Mouse (Mus musculus) kidney, postnatal 0 days (tissue): ENCODE data around the gene Trim12c. TPM values are rescaled to one million over a fixed set of nuclear protein-coding genes. Genes with fewer than 3 reads are reported as not detected.

ENCODE experiments used
- ATAC-seq: fragments of 200-750 bp; cut with Nextera tagmentation; replicated peaks from 2 replicates; pipeline ENCODE4 v1.8.0; 2017; ENCODE audit warnings: low read depth, moderate number of reproducible peaks, moderate TSS enrichment, moderate library complexity; ENCODE audit not compliant: low FRiP score
- DNase-seq: peaks from one replicate; pipeline ENCODE4 v3.0.0-alpha.2; 2016; ENCODE audit warnings: low spot score
- H3K27ac ChIP-seq: fragments of 300-500 bp; sonication (generic); 2 replicates; pipeline ENCODE4 v1.5.1; 2014; ENCODE audit warnings: mild to moderate bottlenecking
- H3K27me3 ChIP-seq: fragments of 300-500 bp; sonication (generic); 2 replicates; pipeline ENCODE4 v1.6.1; 2014; ENCODE audit warnings: low read length, mixed read lengths; ENCODE audit not compliant: insufficient read depth
- H3K36me3 ChIP-seq: fragments of 300-500 bp; sonication (generic); 2 replicates; pipeline ENCODE4 v1.6.1; 2014; ENCODE audit warnings: low read length, mixed read lengths; ENCODE audit not compliant: insufficient read depth
- H3K4me1 ChIP-seq: fragments of 300-500 bp; sonication (generic); replicated peaks from 2 replicates; pipeline ENCODE4 v1.6.1; 2014; ENCODE audit warnings: antibody characterized with exemption, low read length, mixed read lengths; ENCODE audit not compliant: insufficient read depth
- H3K4me2 ChIP-seq: fragments of 300-500 bp; sonication (generic); 2 replicates; pipeline ENCODE4 v1.6.1; 2014; ENCODE audit warnings: mild to moderate bottlenecking, low read length, moderate library complexity, mixed read lengths
- H3K4me3 ChIP-seq: fragments of 300-500 bp; sonication (generic); replicated peaks from 2 replicates; pipeline ENCODE4 v1.5.1; 2014; ENCODE audit warnings: low read depth, low read length
- H3K9ac ChIP-seq: fragments of 300-500 bp; sonication (generic); 2 replicates; pipeline ENCODE4 v1.6.1; 2014; ENCODE audit warnings: low read depth, low read length
- H3K9me3 ChIP-seq: fragments of 300-500 bp; sonication (generic); replicated peaks from 2 replicates; pipeline ENCODE4 v1.6.1; 2016; ENCODE audit warnings: low read length, inconsistent platforms, mixed read lengths
- CTCF ChIP-seq: IDR thresholded peaks from 2 replicates; pipeline ENCODE4 v1.5.1; 2016; ENCODE audit warnings: antibody characterized with exemption, low read depth, mild to moderate bottlenecking, moderate library complexity
- WGBS: fragments of 180-500 bp; shearing (Covaris S2); extraction: QIAGEN DNeasy Blood & Tissue Kit; methylation state at CpG from one replicate; pipeline ENCODE4 v1.1.7; 2014; 5-methylcytosine and 5-hydroxymethylcytosine counted together
- polyA plus RNA-seq: library from polyadenylated mRNA; unstranded; fragments of >200 nt; fragmentation: Nextera tagmentation; extraction: Ambion mirVana; gene quantifications from 2 replicates; pipeline ENCODE4 v1.2.1, GENCODE M21; 2015

The Trim12c gene
- polyA plus RNA-seq, result 2.2 TPM in 2 replicates

GRCm38 (mm10) chr7:104352717-104353599 is at the start of gene Trim12c:
Gene Trim12c, minus strand, starts transcription at chr7:104353362.
- no peaks in the 10 kb centered on the region for H3K9me3 ChIP-seq
- no peaks in the 10 kb centered on the region for H3K27me3 ChIP-seq
- peak; percentile 14; the same call in 1 of the 2 replicates for TF ChIP-seq CTCF
- DNase-seq (peak; percentile 96), ATAC-seq (peak; percentile 100)
- peak within 1 kb of the TSS; percentile 60 for H3K4me2 ChIP-seq
- H3K36me3 ChIP-seq, result no peaks in the 10 kb centered on the region
- H3K4me3 ChIP-seq, result peak within 1 kb of the TSS; percentile 46
- no peaks in the 10 kb centered on the region for H3K4me1 ChIP-seq
- peak within 1 kb of the TSS; percentile 25; the same call in 1 of the 2 replicates for H3K9ac ChIP-seq
- peak within 1 kb of the TSS; percentile 72 for H3K27ac ChIP-seq
- WGBS, result 4% methylated on average over 14 of the region's 14 CpGs

GRCm38 (mm10) chr7:104401140-104401539 is 48.0 kb upstream of the Trim12c start:
- Histone ChIP-seq H3K27ac (no peak overlapping the region), H3K27me3 (no peaks in the 10 kb centered on the region), H3K9ac (no peak overlapping the region), H3K4me3 (no peak overlapping the region), H3K36me3 (no peaks in the 10 kb centered on the region), H3K4me1 (no peaks in the 10 kb centered on the region), H3K9me3 (no peaks in the 10 kb centered on the region), H3K4me2 (no peak overlapping the region)
- DNase-seq (peak; percentile 0), ATAC-seq (no peak)
- TF ChIP-seq CTCF, result no peak

DNA sequence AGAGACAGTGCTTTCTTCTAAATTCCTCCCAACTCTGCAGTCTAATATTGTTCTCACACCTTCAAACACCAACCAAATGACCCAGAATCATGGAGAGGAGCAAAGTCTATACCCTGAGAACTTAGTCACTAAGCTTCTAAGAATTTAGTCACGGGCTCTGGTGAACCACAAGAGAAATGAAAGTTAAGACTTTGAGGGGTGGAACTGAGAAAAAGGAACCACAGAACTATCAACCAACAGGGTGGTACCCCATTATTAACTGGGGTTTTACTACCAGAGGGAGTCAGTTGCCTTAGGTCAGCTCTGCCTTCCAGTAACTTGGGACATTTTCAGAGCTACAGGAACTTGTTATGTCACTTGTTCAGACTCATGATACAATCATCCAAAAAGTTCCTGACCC is 47.5 kb upstream of the Trim12c start, which contains the start of gene Trim30c:
Trim30c (minus strand) TSS at position 140 of the 400 bp plus-strand sequence.
- Histone ChIP-seq H3K9ac (no peak within 1 kb of the TSS), H3K36me3 (no peaks in the 10 kb centered on the region), H3K27me3 (no peaks in the 10 kb centered on the region), H3K4me1 (no peaks in the 10 kb centered on the region), H3K9me3 (no peaks in the 10 kb centered on the region), H3K27ac (no peak within 1 kb of the TSS), H3K4me2 (no peak within 1 kb of the TSS), H3K4me3 (no peak within 1 kb of the TSS)
- ATAC-seq, result no peak
- no peak for TF ChIP-seq CTCF
- WGBS, result 83% methylated on average over 1 of the region's 1 CpGs
- DNase-seq, result no peak

GRCm38 (mm10) chr7:104398492-104398891 is 45.3 kb upstream of the Trim12c start:
- Histone ChIP-seq H3K4me2 (no peak overlapping the region), H3K4me3 (no peak overlapping the region), H3K27me3 (no peaks in the 10 kb centered on the region), H3K27ac (no peak overlapping the region), H3K4me1 (no peaks in the 10 kb centered on the region), H3K9me3 (no peaks in the 10 kb centered on the region), H3K9ac (no peak overlapping the region), H3K36me3 (no peaks in the 10 kb centered on the region)
- ATAC-seq (no peak), DNase-seq (no peak)
- WGBS, result 66% methylated on average over 1 of the region's 1 CpGs
- no peak for TF ChIP-seq CTCF

GRCm38 (mm10) chr7:104369736-104370414 is 16.7 kb upstream of the Trim12c start, which contains the start of gene Trim30b:
Gene Trim30b, minus strand, starts transcription at chr7:104369884.
- H3K4me3 ChIP-seq, result no peak within 1 kb of the TSS
- H3K9ac ChIP-seq, result no peak within 1 kb of the TSS
- H3K9me3 ChIP-seq, result no peaks in the 10 kb centered on the region
- no peaks in the 10 kb centered on the region for H3K4me1 ChIP-seq
- H3K36me3 ChIP-seq, result no peaks in the 10 kb centered on the region
- peak; percentile 36; the same call in 1 of the 2 replicates for TF ChIP-seq CTCF
- no peak within 1 kb of the TSS for H3K4me2 ChIP-seq
- no peaks in the 10 kb centered on the region for H3K27me3 ChIP-seq
- no peak within 1 kb of the TSS for H3K27ac ChIP-seq
- no peak; the same call in 1 of the 2 replicates for ATAC-seq
- DNase-seq, result peak; percentile 9
- WGBS, result 83% methylated on average over 1 of the region's 1 CpGs

- Histone ChIP-seq H3K27me3 (no peaks in the 10 kb centered on the region), H3K27ac (no peak overlapping the region), H3K9me3 (no peaks in the 10 kb centered on the region), H3K36me3 (no peaks in the 10 kb centered on the region), H3K4me1 (no peaks in the 10 kb centered on the region), H3K9ac (no peak overlapping the region), H3K4me2 (no peak overlapping the region), H3K4me3 (no peak overlapping the region)
- DNase-seq (no peak), ATAC-seq (no peak)
- no peak for TF ChIP-seq CTCF
These were observed 13.2 kb upstream of the Trim12c start for GRCm38 (mm10) chr7:104366339-104366738.
